Mouse (Mus musculus) urinary bladder, adult 18-20 months (tissue): ENCODE results near the gene Rpa3.

Experiments used
- DNase-seq, 2 experiments: peaks; one replicate each; pipeline ENCODE4 v3.0.0; 2022; ENCODE audit warnings: low spot score in 2 of 2, mixed read lengths in 2 of 2

Rpa3 gene

GRCm38 (mm10) chr6:8209047-8209865 is 49.7 kb downstream of the Rpa3 start, which contains the start of gene Mios:
Gene Mios, plus strand, starts transcription at chr6:8209222.
- peak; percentile 84 to 85 for DNase-seq
